Mouse (Mus musculus): ENCODE results near the gene Pnrc1. TPM values are rescaled to one million over a fixed set of nuclear protein-coding genes. Genes with fewer than 3 reads are reported as not detected.

The Pnrc1 gene
- total RNA-seq, 2 experiments from 2014 or later = 53.7 to 98.0 TPM

DNA sequence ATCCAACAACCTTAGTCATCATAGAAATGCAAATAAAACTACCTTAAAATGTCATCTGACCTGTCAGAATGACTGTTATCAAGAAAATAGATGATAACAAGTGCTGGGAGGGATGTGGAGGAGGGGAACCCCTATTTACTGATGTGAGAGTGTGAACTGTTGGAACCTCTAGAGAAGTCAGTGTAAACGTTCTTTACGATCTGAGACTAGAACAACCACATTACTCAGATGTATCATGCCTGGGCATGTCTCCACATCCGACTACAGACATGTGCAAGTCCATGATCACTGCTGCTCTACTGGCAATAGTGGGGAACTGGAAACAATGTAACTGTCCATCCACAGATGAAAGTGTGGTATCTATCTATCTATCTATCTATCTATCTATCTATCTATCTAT, 16.5 kb downstream of the Pnrc1 start:
- no peak for ATAC-seq (replicated peaks; ENCODE audit: low FRiP score, low TSS enrichment, poor library complexity, severe bottlenecking)

DNA sequence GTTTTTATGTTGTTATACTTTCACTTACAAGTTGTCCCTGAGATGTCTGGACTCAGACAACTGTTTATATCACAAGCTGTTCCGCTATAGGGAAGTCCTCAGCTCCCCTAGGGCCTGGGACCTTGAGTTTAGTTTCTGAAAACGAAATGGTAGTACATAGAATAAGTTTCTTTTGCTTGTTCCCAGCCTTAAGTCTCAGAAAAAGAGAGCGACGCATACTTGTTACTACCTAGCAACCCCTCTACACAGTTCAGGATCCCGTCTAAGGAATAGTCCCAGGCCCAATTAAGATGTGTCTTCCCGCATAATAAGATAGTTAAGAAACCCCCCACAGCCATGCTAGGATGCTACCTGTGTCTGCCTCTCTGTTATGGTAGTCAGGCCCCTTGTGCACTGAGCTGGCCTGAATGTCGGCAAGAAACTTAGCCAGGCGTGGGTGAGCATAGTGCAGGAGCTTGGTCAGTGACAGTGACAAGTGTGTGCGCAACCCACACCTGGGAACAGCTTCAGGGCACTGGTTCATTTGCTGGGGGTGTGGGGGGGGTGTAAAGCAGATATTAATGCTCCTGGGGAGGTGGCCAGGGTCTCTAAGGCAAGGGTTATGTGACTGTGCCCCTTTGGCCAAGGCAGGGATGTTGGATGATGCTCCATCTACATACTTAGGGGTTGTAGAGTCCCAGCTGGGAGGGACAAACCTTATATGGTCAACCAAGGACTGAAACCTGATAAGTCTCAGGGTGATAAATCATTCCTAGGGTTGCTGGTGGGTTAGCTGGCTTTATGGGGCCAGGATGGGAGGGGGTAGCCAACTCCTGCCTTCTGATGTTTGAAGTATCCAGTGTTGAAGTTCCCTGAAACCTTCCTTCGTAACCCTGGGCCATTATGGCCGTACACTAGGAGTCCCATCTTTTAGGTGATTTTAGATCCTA, 19.3 kb downstream of the Pnrc1 start:
- no peak for ATAC-seq (replicated peaks; ENCODE audit: low FRiP score, low TSS enrichment, poor library complexity, severe bottlenecking)

GRCm38 (mm10) chr4:33264979-33265726, 24.8 kb downstream of the Pnrc1 start:
- ATAC-seq (replicated peaks; ENCODE audit: low FRiP score, low TSS enrichment, poor library complexity, severe bottlenecking) = peak; percentile 41; the same call in 1 of the 2 replicates

- no peak for ATAC-seq (replicated peaks; ENCODE audit: low FRiP score, low TSS enrichment, poor library complexity, severe bottlenecking)
These were observed 27.1 kb downstream of the Pnrc1 start for GRCm38 (mm10) chr4:33262897-33263296.

GRCm38 (mm10) chr4:33261311-33261753, 28.6 kb downstream of the Pnrc1 start:
- peak; percentile 62 for ATAC-seq (replicated peaks; ENCODE audit: low FRiP score, low TSS enrichment, poor library complexity, severe bottlenecking)

DNA sequence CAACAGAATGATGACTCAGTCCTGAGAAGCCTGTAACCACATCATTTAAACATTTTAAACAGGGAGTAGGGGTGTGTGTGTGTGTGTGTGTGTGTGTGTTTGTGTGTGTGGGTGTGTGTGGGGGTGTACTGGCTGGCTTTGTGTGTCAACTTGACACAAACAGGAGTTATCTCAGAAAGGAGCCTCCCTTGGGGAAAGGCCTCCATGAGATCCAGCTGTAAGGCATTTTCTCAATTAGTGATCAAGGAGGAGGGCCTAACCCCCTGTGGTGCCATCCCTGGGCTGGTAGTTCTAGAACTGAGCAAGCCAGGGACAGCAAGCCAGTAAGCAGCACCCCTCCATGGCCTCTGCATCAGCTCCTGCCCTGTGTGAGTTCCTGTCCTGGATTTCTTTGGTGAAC, 29.7 kb downstream of the Pnrc1 start:
- no peak for ATAC-seq (replicated peaks; ENCODE audit: low FRiP score, low TSS enrichment, poor library complexity, severe bottlenecking)

DNA sequence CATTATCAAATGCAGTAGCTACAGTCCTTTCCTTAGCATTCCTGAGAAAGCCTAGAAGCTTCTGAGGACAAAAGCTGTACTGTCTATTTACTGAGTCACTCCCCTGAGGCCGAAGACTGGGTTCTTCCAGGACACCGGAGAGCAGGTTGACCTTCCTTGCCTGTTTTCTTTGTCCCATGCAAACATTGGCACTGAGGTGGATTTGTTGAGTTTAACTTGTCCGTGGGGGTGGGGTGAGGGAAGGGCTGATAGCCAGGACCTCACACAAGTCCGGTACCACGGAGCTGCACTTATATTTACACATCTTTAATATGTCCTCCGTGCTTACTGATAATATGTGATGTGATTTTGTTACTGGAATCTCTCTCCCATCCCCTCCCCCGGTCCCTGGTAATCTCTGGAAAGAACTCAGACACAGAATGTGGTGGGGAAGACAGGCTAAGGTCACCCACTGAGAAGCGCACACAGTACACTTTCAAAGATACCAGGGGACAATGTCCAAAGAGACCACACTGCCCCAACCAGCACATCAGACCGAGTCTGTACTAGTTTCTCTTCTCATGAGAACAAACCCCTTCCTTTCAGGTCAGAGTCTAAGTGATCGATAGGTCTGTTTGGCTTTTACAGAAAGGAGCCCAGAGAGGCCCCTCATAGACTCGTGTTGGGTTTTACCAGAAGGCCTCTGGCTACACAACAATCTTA, 32.5 kb downstream of the Pnrc1 start:
- no peak for ATAC-seq (replicated peaks; ENCODE audit: low FRiP score, low TSS enrichment, poor library complexity, severe bottlenecking)

DNA sequence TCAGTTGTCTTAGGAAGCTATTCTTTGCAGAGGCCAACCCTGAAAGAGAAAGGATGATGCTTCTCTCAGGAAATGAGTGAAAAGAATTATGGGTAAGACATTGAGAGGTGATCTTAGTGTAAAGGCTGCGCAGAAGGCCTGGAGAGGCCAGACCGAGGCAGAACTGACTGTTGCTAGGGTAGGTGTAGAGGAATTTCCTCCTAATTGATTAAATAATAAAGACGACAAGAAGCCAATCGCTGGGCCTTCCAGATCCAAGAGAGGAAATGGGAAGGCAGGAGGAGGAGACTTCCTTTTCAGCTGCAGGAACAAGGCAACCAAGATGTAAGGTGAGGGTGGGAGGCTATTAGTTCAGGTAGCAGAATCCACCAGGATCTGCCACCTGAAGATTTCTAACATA, 35.3 kb downstream of the Pnrc1 start:
- ATAC-seq (replicated peaks; ENCODE audit: low FRiP score, low TSS enrichment, poor library complexity, severe bottlenecking) = no peak

DNA sequence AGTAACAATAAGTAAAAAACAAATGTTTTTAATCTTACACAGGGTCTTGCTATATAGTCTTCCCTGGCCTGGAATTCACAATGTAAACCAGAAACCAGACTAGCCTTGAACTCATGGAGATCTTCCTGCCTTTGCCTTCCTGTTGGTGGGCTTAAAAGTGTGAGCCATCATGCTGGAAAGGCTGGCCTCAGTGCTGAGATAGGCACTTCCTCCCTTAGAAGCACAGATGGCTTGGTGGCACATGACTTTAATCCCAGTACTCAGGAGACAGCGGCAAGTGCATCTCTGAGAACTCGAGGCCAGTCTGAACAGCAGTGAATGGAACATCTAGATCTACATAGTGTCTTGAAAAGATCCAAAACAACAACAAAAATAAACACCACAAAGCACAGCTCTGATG, 39.1 kb downstream of the Pnrc1 start:
- no peak for ATAC-seq (replicated peaks; ENCODE audit: low FRiP score, low TSS enrichment, poor library complexity, severe bottlenecking)

GRCm38 (mm10) chr4:33249716-33250230, 40.2 kb downstream of the Pnrc1 start:
- ATAC-seq (replicated peaks; ENCODE audit: low FRiP score, low TSS enrichment, poor library complexity, severe bottlenecking) = no peak

DNA sequence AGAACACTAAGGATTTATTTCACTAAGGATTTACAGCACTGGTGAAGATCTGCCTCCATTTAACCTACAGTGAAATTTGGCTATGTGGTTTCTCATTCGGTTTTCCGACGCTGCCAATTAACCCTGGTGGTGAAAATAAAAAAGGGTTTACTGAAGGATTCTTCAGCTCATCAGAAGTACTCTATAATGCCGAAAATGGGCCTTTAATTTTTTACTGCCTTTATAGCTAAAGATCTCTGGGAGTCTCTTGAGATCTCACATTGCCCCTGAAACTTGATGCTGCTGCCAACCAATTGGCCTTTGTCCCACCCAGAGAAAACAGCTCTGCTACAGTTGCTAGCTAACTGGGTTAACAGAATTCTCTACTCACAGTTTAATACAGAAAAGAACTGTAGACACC, 41.0 kb downstream of the Pnrc1 start:
- ATAC-seq (replicated peaks; ENCODE audit: low FRiP score, low TSS enrichment, poor library complexity, severe bottlenecking) = no peak

- ATAC-seq (replicated peaks; ENCODE audit: low FRiP score, low TSS enrichment, poor library complexity, severe bottlenecking) = peak; percentile 85
These were observed 41.7 kb downstream of the Pnrc1 start for GRCm38 (mm10) chr4:33248062-33248889.

DNA sequence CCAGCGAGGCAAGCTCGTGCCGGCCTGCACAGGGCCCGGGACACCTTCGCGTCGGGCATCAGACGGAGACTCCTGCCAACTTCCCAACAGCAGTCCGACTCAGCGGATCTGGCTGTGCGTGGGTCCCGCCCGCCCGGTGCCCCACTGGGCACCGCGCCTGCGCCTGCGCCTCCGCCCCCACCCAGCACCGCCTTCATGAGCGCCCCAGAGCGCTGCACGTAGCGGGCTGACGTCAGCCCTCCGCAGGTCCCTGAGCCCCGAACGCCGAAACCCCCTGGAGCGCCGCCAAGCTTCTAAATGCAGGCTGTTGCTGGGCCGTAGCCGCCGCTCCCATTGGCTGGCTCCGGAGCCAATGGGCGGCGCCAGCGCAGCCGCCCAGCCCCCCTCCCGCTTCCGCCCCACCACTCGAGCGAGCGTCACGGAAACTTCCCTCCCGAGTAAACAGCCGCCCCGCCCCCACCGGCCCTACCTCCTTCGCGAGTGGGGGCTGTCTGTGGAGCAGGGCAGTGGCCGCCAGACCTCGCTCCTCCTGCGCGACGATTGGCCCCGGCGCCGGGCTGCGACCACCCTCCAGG, 42.4 kb downstream of the Pnrc1 start:
- peak; percentile 71 for ATAC-seq (replicated peaks; ENCODE audit: low FRiP score, low TSS enrichment, poor library complexity, severe bottlenecking)

- no peak for ATAC-seq (replicated peaks; ENCODE audit: low FRiP score, low TSS enrichment, poor library complexity, severe bottlenecking)
These were observed 44.0 kb downstream of the Pnrc1 start for GRCm38 (mm10) chr4:33245853-33246395.

GRCm38 (mm10) chr4:33243921-33244320, 46.0 kb downstream of the Pnrc1 start:
- no peak for ATAC-seq (replicated peaks; ENCODE audit: low FRiP score, low TSS enrichment, poor library complexity, severe bottlenecking)

DNA sequence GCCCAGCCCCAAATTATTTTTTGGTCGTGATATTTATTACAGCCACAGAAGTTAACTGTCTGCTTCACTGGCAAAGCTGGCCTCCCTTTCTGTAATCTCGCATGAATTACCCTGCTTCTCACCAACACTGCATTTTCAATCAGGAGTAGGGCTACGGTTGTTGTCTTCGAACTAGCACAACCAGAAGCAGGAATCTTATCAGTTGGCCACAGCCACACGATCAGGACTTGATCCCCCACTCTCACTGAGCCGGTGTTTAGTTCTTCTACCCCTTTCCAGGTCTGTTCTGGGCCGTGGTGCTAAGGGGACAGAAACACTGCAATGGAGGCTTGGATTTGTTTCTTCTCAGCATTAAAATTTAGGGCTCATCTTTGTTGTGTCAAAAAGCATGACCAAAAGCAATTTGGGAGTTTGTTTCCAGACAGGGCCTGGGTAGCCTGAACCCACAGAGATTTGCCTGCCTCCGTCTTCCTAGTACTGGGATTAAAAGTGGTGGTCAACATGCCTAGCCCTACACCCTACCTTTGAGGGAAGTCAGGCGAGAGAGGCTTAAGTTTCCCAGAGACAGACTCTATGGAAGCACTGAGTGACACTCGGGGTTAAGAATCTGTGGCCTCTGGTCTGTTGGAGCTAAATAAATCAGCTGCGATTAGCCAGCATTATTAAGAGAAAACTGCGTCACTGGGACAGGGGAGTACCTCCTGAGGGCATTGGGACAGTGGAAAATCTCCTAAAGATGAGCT, 46.8 kb downstream of the Pnrc1 start:
- ATAC-seq (replicated peaks; ENCODE audit: low FRiP score, low TSS enrichment, poor library complexity, severe bottlenecking) = peak; percentile 50

DNA sequence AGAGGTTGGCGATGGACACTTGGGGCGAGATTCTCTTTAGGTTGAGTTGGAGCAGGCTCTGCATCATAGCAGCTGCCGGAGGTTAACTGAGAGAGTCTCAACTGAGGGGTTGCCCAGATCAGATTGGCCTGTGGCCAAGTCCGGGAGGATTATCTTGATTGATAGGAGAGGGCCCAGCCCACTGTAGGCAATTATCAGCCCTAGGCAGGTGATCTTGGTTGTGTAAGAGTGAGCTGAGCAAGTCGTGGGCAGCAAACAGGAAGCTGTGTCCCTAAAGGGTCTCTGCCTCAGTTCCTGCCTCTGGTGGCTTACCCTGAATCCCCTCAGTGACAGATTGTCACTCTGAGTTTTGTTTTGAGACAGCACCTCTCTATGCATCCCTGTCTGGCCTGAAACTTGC, 47.4 kb downstream of the Pnrc1 start:
- no peak; the same call in 1 of the 2 replicates for ATAC-seq (replicated peaks; ENCODE audit: low FRiP score, low TSS enrichment, poor library complexity, severe bottlenecking)

DNA sequence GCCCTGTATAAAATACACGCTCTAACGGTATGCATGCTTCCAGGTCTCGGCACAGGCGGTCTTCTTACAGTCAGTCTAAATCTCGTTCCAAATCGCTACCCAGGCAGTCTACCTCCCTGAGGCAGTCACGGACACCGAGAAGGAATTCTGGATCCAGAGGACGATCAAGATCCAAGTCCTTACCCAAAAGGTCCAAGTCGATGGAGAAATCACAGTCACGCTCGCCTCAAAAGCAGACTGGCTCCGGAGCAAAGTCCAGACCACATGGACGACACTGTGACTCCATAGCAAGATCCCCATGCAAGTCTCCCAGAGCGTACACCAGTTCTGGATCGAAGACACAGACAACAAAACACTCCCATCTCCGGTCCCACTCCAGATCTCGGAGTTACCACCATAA, 59.1 kb downstream of the Pnrc1 start:
- no peak for ATAC-seq (replicated peaks; ENCODE audit: low FRiP score, low TSS enrichment, poor library complexity, severe bottlenecking)

Data from megakaryocyte-erythroid progenitor cell, adult 5-6 weeks (primary cell).